Mouse (Mus musculus) right cerebral cortex, postnatal 36 days (tissue): ENCODE results near the gene Plekhg5.

Source experiments
- DNase-seq, 2 experiments: peaks; one replicate each; pipeline ENCODE4 v3.0.0; 2022; ENCODE audit warnings: low spot score in 2 of 2, mixed read lengths in 1 of 2

The Plekhg5 gene

GRCm38 (mm10) chr4:152097911-152098799 lies 25.9 kb downstream of the Plekhg5 start:
- DNase-seq = no peak

GRCm38 (mm10) chr4:152100541-152100940 lies 28.2 kb downstream of the Plekhg5 start:
- peak; percentile 78 to 86 for DNase-seq

DNA sequence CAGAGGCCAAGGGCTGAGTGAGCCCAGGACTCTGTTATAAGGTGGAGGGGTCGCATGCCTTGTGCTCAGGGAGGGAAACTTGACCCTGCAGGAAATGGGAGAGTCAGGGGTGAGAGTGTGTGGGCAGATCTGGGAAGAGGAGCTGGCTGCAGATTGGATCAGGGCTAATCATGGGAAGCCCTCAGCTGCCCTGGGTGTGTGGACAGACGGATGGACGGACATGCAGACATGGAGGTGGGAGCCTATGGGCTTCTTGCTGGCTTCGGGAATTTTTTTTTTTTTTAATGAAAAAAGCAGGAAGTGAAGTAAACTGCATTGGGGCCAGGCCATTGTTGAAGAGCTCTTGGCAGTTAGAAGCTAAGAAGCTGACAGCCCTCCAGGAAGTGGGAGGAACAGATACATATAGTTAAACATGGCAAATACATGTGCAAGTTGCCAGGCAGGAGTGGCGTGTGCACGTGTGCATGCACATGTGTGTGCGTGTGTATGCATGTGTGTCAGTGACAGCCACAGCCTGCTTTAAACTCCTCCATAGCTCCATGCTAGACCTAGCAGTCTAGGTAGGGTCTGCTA lies 28.9 kb downstream of the Plekhg5 start:
- no peak for DNase-seq

DNA sequence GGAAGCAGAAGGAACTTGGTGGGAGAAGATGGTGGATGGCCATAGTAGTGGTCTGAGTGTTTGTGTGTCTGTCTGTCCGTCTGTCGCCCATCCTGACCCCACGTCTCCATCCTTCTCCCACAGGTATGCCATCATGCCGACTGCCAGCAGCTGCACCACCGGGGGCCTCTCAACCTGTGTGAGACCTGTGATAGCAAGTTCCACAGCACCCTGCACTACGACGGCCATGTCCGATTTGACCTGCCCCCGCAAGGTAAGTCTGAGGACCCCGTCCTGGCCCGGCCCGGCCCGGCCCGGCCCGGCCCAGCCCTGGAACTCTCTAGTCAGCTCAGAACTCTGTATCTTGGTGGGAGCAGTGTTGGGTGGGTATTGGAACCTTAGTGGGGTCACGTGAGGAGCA lies 29.6 kb downstream of the Plekhg5 start:
- DNase-seq = no peak

DNA sequence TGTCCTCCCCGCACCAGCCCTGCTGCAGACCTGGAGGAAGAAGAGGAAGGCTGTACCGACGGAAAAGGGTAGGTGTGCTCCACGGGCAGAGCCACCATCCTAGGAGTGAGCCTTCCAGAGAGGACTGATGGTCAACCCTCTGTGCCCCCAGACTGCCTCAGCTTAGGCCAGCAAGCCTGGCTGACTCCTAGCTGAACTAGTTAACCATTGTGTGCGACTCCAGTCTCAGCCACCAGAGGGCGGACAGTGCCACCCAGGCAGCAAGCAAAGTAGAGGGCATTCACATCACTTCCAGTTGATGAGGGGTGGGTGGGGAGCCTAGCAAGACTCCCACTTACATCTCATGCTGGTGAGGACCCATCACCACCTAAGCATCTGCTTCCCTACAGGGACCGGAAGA lies 30.7 kb downstream of the Plekhg5 start:
- DNase-seq = peak in 1 of 2 experiments; percentile 73

- DNase-seq = no peak
These were observed 34.4 kb downstream of the Plekhg5 start for GRCm38 (mm10) chr4:152106746-152107145.

- DNase-seq = no peak
These were observed 35.2 kb downstream of the Plekhg5 start for GRCm38 (mm10) chr4:152107493-152107892.

GRCm38 (mm10) chr4:152107971-152108509 lies 35.7 kb downstream of the Plekhg5 start:
- DNase-seq = peak; percentile 67 to 69

GRCm38 (mm10) chr4:152108673-152109072 lies 36.4 kb downstream of the Plekhg5 start:
- DNase-seq = no peak

GRCm38 (mm10) chr4:152109509-152109908 lies 37.2 kb downstream of the Plekhg5 start:
- no peak for DNase-seq

- DNase-seq = no peak
These were observed 38.4 kb downstream of the Plekhg5 start for GRCm38 (mm10) chr4:152110689-152111088.

GRCm38 (mm10) chr4:152112329-152112728 lies 40.0 kb downstream of the Plekhg5 start:
- no peak for DNase-seq

- no peak for DNase-seq
These were observed 41.8 kb downstream of the Plekhg5 start for GRCm38 (mm10) chr4:152114080-152114479.

- DNase-seq = no peak
These were observed 43.8 kb downstream of the Plekhg5 start, which contains the start of gene Tnfrsf25 for GRCm38 (mm10) chr4:152115921-152116612. TSS of gene Tnfrsf25 (plus strand) at chr4:152115934.

DNA sequence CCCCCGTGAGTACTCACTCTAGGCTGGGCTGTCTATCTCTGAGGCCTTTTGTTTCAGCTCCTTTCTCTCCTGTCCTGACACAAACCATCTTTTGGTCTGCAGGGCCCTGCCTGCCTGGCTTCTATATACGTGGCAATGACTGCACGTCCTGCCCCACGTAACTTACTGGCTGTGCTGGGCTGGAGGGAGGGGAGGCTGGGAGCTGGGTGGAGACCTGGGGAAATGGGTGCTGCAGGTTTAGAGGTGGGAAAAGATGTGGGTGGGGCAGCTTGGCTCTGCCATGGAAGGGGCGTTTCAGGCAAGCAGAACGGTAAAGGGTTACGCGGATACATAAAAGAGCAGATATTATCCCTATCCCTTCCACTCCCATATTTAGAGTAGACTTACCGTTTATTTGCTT lies 45.2 kb downstream of the Plekhg5 start:
- DNase-seq = no peak

DNA sequence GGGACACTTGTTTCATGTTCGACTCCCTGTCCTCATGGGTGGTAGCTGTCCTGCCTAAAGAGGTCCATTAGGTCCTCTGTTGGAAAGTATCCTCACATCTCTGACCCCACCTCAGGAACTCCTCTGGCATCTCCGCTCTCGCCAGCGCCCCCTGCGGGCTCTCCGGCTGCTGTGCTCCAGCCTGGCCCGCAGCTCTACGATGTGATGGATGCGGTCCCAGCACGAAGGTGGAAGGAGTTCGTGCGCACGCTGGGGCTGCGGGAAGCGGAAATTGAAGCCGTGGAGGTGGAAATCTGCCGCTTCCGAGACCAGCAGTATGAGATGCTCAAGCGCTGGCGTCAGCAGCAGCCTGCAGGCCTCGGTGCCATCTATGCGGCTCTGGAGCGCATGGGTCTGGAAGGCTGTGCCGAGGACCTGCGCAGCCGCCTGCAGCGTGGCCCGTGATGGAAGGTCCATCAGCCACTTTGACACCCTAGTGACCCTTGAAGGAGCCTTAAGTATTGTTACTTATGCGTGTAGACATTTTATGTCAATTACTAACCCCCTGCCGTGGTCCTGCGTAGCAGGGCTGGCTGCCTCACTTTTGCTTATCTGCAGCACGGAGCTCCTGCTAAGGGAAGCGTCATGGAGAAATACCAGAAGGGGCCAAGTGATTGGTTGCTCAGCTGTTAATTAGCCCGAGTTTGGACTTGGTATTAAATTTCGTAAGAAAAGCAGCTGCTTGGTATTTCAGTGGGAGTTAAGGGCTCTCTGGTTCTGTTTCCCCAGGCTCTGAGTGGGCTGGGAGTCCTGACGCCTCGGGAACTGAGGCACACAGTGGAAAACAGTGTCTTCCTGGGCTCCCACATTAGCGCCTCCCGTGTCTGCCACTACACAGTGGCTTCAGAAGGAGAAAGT lies 47.3 kb downstream of the Plekhg5 start:
- DNase-seq = no peak

DNA sequence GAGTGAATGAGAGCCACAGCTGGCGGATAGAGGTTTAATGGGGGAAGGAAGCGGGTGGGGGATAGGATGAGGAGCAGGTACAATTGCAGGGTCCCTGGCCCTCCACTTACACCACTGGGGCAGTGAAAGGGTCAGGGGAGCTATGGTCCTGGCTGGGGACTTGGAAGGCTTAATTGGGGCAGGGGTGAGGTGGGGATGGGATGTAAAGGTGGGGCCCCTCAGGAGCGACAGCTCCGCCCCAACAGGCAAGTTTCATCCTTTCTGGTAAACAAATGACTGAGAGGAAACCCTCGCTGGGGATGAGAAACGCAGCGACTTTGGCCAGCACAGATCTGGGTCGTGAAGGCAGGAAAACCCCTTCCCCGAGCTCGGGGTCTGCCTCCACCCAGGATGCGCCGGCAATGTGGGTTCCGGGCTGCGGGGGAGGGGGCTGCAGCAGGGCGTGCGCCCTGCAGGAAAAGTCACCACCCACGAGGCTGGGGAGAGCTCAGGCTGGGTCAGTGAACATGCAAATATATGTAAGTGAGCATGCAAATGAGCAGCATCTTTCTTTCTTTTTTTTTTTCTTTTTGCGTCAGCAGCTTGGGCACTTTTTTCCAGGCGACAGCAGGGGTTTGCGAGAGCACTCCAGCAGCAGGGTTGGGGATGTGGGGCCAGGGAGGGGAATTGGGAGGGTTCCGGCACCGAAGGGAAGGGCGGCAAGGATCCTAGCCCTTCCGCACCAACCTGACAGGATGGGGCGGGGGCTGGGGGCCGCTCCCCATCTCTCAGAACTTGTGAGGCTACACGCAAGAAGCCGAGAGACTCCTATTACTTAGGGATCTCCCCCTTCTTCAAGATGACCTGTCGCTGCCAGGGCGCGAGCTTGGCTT lies 48.2 kb downstream of the Plekhg5 start:
- no peak for DNase-seq

DNA sequence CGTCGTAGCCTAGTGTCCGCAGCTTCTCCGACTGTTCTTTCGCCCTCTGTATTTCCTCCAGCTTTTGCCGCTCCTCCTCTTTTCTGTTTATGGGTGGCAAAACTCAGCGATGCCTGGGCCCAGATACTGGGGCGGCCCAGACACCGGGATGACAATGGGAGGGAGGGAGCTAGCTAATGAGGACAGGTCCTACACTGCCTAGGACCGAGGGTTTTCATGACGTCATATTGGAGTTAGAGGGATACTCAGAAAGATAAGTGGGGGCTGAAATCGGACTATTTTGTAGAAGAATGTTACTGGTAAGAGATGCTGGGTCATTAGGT lies 48.8 kb downstream of the Plekhg5 start:
- DNase-seq = no peak

DNA sequence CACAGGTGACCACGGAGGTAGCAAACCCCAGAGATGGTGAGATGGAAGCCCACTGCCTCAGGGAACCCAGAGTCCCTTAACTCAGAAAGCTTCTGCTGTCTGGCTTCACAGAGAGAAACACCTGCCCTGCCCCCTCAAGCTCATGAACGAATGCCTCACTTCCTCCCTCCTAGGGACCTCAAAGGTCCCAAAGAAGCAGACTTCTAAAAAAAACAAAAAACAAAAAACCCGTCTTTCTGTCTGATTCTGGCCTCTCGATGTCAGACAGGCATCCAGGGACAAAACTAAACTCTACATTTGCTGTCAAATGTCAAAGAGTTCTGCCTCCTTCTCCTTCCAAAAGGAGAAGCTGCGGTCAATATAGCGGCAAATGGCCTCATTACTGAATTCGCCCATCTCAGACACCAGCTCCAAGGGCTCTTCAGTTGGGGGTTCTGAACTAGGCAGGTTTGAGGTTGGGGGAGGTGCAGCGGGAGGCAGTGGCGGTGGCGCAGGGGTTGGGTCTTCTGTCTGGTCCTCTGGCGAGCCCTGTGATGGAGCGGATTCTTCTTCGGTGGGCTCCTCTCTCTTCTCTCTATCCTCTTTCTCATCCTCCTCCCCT lies 52.2 kb downstream of the Plekhg5 start:
- no peak for DNase-seq
